Mouse (Mus musculus): ENCODE results near the gene Pex16. TPM values are rescaled to one million over a fixed set of nuclear protein-coding genes. Genes with fewer than 3 reads are reported as not detected.
"Not testable (repeated sequence)": the region's sequence is repeated elsewhere in the genome, so short reads cannot be mapped to it uniquely, and the experiment has no call there.

Pex16 gene
- total RNA-seq, 2 experiments from 2014 or later = 17.2 to 22.1 TPM

GRCm38 (mm10) chr2:92385113-92386051, 10.9 kb downstream of the Pex16 start:
- DNase-seq = no peak
- intact Hi-C loops (cut with DNase I; ENCODE audit: low total_unique reads) = no loop called here

GRCm38 (mm10) chr2:92386821-92387570, 12.5 kb downstream of the Pex16 start:
- intact Hi-C loops (cut with DNase I; ENCODE audit: low total_unique reads) = no loop called here
- no peak for DNase-seq

- no peak for DNase-seq
- intact Hi-C loops (cut with DNase I; ENCODE audit: low total_unique reads) = no loop called here
These were observed 13.2 kb downstream of the Pex16 start for GRCm38 (mm10) chr2:92387646-92388045.

- no peak for DNase-seq
- intact Hi-C loops (cut with DNase I; ENCODE audit: low total_unique reads) = no loop called here
These were observed 13.6 kb downstream of the Pex16 start for GRCm38 (mm10) chr2:92388081-92388517.

DNA sequence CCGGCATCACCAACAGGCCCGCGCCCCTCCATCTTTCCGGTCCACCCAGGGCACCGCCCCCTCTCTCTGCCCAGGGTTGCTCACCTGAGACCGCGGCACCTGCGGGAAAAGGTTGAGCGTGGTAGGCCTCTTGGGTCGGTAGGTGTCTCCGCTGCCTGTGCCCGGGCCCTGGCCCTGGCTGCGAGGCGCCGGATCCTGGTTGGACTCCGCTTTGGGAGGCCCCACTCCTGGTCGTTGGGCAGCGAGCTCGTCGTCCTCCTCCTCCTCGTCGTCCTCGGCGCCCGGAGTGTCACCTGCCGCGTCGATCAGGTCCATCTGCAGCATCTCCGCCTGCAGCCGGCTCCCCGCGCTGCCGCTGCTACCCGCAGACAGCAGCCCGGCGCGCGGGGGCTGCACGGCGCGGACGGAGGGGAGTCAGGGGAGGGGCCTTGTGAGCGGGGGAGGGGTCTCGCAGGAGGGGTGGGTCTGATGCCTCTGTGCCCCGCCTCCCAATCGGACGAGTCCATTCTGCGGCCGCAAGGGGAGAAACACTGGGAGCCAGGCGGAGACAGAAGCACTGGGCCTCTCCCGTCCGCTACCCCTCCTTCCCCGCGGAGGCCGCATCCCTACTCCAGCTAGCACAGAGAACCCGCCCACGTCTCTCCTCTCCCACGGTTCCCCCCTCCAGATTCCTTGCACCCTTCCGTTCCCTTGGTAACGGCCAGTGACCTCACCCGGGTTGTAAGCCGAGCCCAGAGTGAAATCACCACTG, 14.6 kb downstream of the Pex16 start:
- intact Hi-C loops (cut with DNase I; ENCODE audit: low total_unique reads) = no loop called here

DNA sequence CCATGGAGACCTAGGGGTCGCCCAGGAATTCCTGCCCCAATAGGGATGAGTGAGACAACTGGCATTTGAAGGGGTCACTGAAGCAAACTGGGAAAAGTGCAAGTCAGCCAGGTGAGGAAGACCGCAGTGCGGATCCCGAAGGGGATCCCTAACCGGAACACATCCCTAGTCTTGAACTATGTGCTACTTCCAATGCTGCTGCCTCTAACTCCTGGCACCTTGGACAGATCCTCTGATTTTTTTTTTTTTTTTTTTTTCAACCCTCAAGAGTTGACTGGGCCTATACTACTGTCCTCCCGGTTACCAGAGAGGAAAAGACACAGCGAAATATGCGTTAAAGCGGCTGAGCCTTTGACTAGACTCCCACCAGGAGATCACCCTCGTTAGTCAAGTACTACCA, 15.2 kb downstream of the Pex16 start:
- intact Hi-C loops (cut with DNase I; ENCODE audit: low total_unique reads) = no loop called here
- DNase-seq = no peak

More for the DNA sequence above, 14.6 kb downstream of the Pex16 start:
- peak; percentile 85 for DNase-seq

DNA sequence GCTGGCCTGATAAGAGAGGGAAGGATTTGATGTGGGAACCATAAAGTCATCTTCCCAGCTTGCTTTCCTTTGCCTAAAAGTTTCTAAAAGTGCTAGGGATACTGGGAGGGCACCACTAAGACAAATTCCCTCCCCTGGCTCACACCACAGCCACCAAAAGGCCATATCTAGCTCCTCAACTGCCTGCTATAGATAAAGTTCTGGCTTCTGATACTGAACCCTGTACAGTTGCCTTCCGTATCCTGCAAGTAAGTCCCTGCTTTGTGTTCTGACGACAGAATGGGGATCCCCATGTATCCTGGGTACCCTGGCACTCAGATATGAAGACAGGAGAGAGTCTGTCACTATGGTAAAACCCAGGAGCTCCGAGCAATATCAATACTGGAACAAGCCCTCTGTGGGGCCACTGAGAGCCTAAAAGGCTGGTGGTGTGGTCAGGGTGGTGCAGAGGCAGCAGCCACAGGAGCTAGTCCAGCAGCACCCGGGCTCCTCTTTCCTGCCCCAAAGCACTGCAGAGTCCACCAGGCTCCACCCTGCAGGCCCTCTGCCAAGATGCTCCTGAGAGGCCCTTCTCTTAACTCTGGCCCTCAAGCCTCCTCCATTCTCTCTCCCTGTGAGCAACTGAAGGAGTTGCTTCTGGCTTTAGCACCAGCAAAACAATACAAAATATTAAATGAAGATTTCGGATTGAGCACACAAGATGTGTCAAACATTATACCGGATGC, 15.9 kb downstream of the Pex16 start:
- intact Hi-C loops (cut with DNase I; ENCODE audit: low total_unique reads) = no loop called here
- peak; percentile 61 for DNase-seq

GRCm38 (mm10) chr2:92391116-92391515, 16.6 kb downstream of the Pex16 start:
- no peak for DNase-seq
- intact Hi-C loops (cut with DNase I; ENCODE audit: low total_unique reads) = no loop called here

GRCm38 (mm10) chr2:92391703-92392317, 17.3 kb downstream of the Pex16 start:
- intact Hi-C loops (cut with DNase I; ENCODE audit: low total_unique reads) = no loop called here
- peak; percentile 37 for DNase-seq

DNA sequence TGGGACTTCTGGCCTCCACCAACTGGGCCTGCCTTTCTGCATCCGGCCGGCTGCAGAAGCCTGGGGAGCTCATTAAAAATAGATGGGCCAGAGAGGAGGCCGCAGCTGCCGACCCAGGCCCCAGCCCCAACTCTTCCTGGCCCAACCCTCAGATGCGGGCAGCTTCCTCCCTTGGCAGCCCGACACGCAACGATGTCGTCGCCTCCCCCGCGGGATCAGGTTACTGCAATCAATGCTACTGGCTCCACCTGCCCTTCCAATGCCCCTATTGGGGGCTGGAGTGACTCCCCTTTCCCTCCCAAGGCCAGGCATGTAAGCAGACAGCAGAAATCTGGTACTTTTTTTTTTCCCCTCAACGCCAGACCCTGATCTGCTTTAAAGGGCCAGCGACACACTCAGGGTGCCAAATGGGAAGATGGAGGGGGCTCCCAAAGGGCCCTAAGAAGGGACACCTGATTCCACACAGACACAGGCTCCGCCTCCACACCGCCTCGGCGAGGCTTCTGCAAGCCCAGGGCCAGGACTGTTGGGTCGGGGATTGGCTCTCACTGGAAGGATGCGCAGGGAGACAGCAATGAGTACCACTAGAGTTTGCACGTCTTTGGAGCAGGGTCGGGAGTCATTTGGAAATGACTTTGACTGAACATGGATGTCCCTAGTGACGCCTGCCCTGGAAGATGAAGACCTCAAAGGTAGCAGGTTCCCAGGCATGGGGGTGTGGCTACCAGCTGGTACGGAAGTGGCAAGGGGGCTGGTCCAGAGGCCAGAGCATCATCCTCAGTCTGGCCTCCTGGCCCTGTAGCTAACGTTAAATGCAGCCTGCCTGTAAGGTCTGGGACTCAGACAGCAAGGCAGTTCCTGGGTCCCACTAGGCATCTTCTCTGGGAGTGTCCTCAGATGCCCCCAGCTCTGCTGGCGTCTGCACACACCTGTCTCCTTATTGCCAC, 18.1 kb downstream of the Pex16 start:
- intact Hi-C loops (cut with DNase I; ENCODE audit: low total_unique reads) = no loop called here
- DNase-seq = peak; percentile 53

DNA sequence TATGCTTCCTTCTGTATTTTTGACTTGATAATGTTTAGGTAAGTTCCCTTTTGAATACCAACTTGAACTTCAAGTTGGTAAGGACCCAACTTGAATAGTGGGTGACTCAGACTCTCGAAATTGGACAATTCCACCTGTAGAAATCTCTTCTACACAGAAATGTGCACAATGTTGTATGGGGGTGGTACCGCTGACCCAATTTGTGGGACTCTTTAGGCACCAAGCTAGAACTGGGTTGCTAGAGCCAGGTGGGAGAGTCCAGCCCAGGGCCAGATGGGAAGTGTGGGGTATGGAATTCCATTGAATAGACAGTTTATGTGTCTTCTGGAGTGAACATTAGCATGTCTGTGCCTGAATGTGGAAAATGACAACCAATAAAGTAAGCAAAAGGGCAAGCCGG, 21.1 kb downstream of the Pex16 start:
- intact Hi-C loops (cut with DNase I; ENCODE audit: low total_unique reads) = no loop called here
- no peak for DNase-seq

GRCm38 (mm10) chr2:92397436-92397835, 23.0 kb downstream of the Pex16 start:
- intact Hi-C loops (cut with DNase I; ENCODE audit: low total_unique reads) = loop anchor here (2.0 kb wide), 1 partner anchor 21 kb away; no protein-coding TSS in a partner anchor
- DNase-seq = no peak

- DNase-seq; intact Hi-C loops (cut with DNase I; ENCODE audit: low total_unique reads): not testable (repeated sequence)
These were observed 25.4 kb downstream of the Pex16 start for GRCm38 (mm10) chr2:92399877-92400276.

DNA sequence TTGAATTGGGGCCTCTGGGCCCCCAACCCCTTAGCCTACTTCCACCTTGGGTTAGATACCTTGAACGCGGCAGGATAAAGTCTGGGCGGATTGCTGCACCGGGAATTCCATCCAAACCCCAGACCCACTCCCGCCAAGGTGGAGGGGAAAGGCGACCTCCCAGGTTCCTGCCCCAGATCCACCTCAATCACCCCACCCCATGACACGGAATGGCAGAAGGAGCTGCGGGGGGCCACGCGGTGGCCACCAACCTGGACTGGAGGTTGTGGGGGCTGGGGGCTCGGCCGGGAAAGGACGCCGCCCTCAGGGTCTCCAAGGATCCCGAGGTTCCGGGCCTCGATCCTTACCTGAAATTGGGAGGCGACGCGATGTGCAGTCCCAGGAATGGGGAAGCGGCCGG, 26.2 kb downstream of the Pex16 start:
- no peak for DNase-seq
- intact Hi-C loops (cut with DNase I; ENCODE audit: low total_unique reads) = no loop called here

DNA sequence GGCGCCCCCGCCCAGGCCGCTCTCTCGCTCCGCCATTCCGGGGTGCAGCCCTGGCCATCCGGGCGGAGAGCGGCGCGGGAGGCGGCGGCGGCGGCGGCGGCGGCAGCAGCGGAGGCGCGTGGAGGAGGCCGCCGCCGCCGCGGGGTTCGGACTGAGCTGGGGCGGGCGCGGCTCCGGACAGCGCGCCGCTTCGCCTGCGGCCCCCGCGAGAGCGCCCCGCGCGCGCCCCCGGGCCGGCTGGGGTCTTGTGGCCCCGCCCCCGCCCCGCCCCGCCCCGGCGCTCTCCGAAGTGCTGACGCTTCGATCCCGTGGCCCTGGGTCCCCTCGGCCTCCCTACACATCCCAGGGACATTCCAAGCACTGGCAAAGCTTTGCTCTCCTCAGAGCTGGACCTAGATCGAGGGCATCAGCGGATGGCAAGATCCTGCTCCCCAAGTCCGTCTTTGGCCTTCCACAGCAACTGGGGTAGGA, 26.6 kb downstream of the Pex16 start, which contains the start of gene Mapk8ip1:
Mapk8ip1 (minus strand) TSS at position 173 of the 471 bp plus-strand sequence.
- no peak for DNase-seq
- intact Hi-C loops (cut with DNase I; ENCODE audit: low total_unique reads) = no loop called here

- intact Hi-C loops (cut with DNase I; ENCODE audit: low total_unique reads) = no loop called here
- DNase-seq = no peak
These were observed 28.3 kb downstream of the Pex16 start for GRCm38 (mm10) chr2:92402591-92403326.

Measured in gastrocnemius, postnatal 14 days (tissue).